In genomic region chr8:71676803-71677202, GRCm38 (mm10) we compare ENCODE assay signal across 8 mouse cellular contexts. TPM values are rescaled to one million over a fixed set of nuclear protein-coding genes. Genes with fewer than 3 reads are reported as not detected.
A peak's percentile ranks its signal among the peaks of the same experiment; 100 is the strongest.
DNase-seq lines count a peak whose midpoint lies in the region; ATAC-seq and TF ChIP-seq lines count a peak whose summit lies in the region.

No protein-coding gene starts in this region.

- H3K9ac ChIP-seq in forebrain, embryonic 15.5 days (replicated peaks): peak overlapping the region; percentile 71; the same call in 1 of the 2 replicates
- H3K9ac ChIP-seq in liver, embryonic 14.5 days (replicated peaks): peak overlapping the region; percentile 86

- H3ac ChIP-seq in C2C12 (ENCODE audit: control insufficient read depth, insufficient read length, low read depth): no peak overlapping the region

- peaks cover 17% of the 10 kb centered on the region; the same call in 1 of the 2 replicates for H3K27me3 ChIP-seq in erythroblast, embryonic 14.5 days (ENCODE audit: control insufficient read depth)
- H3K27me3 ChIP-seq in C2C12 (ENCODE audit: control insufficient read depth, insufficient read depth, insufficient read length): no peaks in the 10 kb centered on the region
- peaks cover 55% of the 10 kb centered on the region for H3K27me3 ChIP-seq in forebrain, embryonic 15.5 days
- H3K27me3 ChIP-seq in liver, embryonic 14.5 days (ENCODE audit: control insufficient read depth, insufficient read depth, low read length): no peaks in the 10 kb centered on the region; the same call in 1 of the 2 replicates

- 51% methylated on average over 9 of the region's 9 CpGs for WGBS in forebrain, embryonic 15.5 days
- WGBS in liver, embryonic 14.5 days (ENCODE audit: insufficient replicate concordance): 38% methylated on average over 9 of the region's 9 CpGs

- peak overlapping the region; percentile 76 for H3K4me2 ChIP-seq in forebrain, embryonic 15.5 days (replicated peaks)
- peak overlapping the region; percentile 87 for H3K4me2 ChIP-seq in liver, embryonic 14.5 days (ENCODE audit: low read depth)

- intact Hi-C loops in left cerebral cortex, postnatal 14 days (cut with DNase I): no loop called here

- H3K4me3 ChIP-seq in erythroblast, embryonic 14.5 days (replicated peaks): peak overlapping the region; percentile 80
- H3K4me3 ChIP-seq in C2C12 (ENCODE audit: insufficient read depth, poor library complexity, severe bottlenecking): peak overlapping the region; percentile 37
- H3K4me3 ChIP-seq in forebrain, embryonic 15.5 days: peak overlapping the region; percentile 59
- peak overlapping the region; percentile 47 to 82 for H3K4me3 ChIP-seq in liver, embryonic 14.5 days (ENCODE audit: insufficient read depth in 1 of 2, low read depth in 2 of 2, low read length in 2 of 2)

- H3K36me3 ChIP-seq in erythroblast, embryonic 14.5 days (ENCODE audit: control insufficient read depth): peaks cover 10% of the 10 kb centered on the region
- no peaks in the 10 kb centered on the region for H3K36me3 ChIP-seq in C2C12 (ENCODE audit: control insufficient read depth, insufficient read depth)
- no peaks in the 10 kb centered on the region for H3K36me3 ChIP-seq in forebrain, embryonic 15.5 days
- H3K36me3 ChIP-seq in liver, embryonic 14.5 days (replicated peaks; ENCODE audit: control insufficient read depth, insufficient read depth, low read depth): no peaks in the 10 kb centered on the region

- H3K27ac ChIP-seq in forebrain, embryonic 15.5 days (replicated peaks): no peak overlapping the region
- no peak overlapping the region for H3K27ac ChIP-seq in liver, embryonic 14.5 days

- ATAC-seq in erythroblast, adult 5-6 weeks (replicated peaks; ENCODE audit: low FRiP score, poor library complexity, severe bottlenecking): no peak
- no peak for ATAC-seq in forebrain, embryonic 15.5 days (replicated peaks)
- no peak for ATAC-seq in liver, embryonic 14.5 days (ENCODE audit: insufficient read depth)

- H3K79me2 ChIP-seq in C2C12 (ENCODE audit: control insufficient read depth, insufficient read depth): no peaks in the 10 kb centered on the region

- peaks cover 15% of the 10 kb centered on the region for H3K9me3 ChIP-seq in erythroblast, embryonic 14.5 days (ENCODE audit: control insufficient read depth, low read length)
- no peaks in the 10 kb centered on the region for H3K9me3 ChIP-seq in forebrain, embryonic 15.5 days
- no peaks in the 10 kb centered on the region for H3K9me3 ChIP-seq in liver, embryonic 14.5 days (ENCODE audit: control insufficient read depth, low read length)

- no peak for TF ChIP-seq EP300 in liver, embryonic 14.5 days (IDR thresholded peaks at IDR 0.05; ENCODE audit: low read depth)

- H3K4me1 ChIP-seq in erythroblast, embryonic 14.5 days (ENCODE audit: control insufficient read depth): peaks cover 28% of the 10 kb centered on the region
- H3K4me1 ChIP-seq in forebrain, embryonic 15.5 days: peaks cover 37% of the 10 kb centered on the region
- peaks cover 9 to 19% of the 10 kb centered on the region in 2 experiments for H3K4me1 ChIP-seq in liver, embryonic 14.5 days (replicated peaks; ENCODE audit: control insufficient read depth in 2 of 2, insufficient read depth in 2 of 2, low read length in 1 of 2)

- TF ChIP-seq CTCF in C2C12 (IDR thresholded peaks at IDR 0.05; ENCODE audit: control insufficient read depth, insufficient read depth, insufficient read length): no peak
- TF ChIP-seq CTCF in liver, embryonic 14.5 days (IDR thresholded peaks at IDR 0.05; ENCODE audit: low read depth): no peak

- no peaks in the 10 kb centered on the region for H3K79me3 ChIP-seq in C2C12 (ENCODE audit: low read depth)

- no peak for DNase-seq in liver, embryonic 14.5 days (ENCODE audit: low read depth in 3 of 3, low spot score in 3 of 3)
- no peak for DNase-seq in left cerebral cortex, postnatal 14 days (ENCODE audit: low spot score in 2 of 2)
- DNase-seq in embryo, embryonic 9.5 days (ENCODE audit: extremely low spot score): no peak
- no peak for DNase-seq in Muller cell, postnatal 12 days (ENCODE audit: inconsistent ontology term)

TF ChIP-seq in C2C12, 6 proteins besides CTCF, POLR2A, EP300 and RAD21:
- TF ChIP-seq USF1 (IDR thresholded peaks at IDR 0.05; ENCODE audit: low read depth) (no peak), FOSL1 (IDR thresholded peaks at IDR 0.05; ENCODE audit: insufficient read depth, low read length, poor library complexity, severe bottlenecking) (no peak), MAX (IDR thresholded peaks at IDR 0.05) (no peak)

RNA-seq across cellular contexts. Expression of gene Jak3, which starts 0.7 kb away (rescaled TPM):
- 1.5 TPM in 2 replicates for polyA plus RNA-seq in erythroblast, embryonic 14.5 days (2012)
- total RNA-seq in erythroblast, adult 5-6 weeks (2015; ENCODE audit: low replicate concordance): 1.2 and 1.9 TPM in 2 replicates
- 0.43 and 1.4 TPM in 2 replicates for total RNA-seq in erythroblast, adult 5-6 weeks (2017; ENCODE audit: low replicate concordance)
- polyA plus RNA-seq in C2C12 (2012; fragmentation: generic; extraction: Trizol): 1.2 TPM
- 2.9 and 3.3 TPM in 2 replicates for polyA plus RNA-seq in forebrain, embryonic 15.5 days (2015; fragmentation: Nextera tagmentation; extraction: Ambion mirVana)
- 3.8 and 4.0 TPM in 2 replicates for polyA plus RNA-seq in liver, embryonic 14.5 days (2012; rRNA removed)
- polyA plus RNA-seq in liver, embryonic 14.5 days (2014; fragmentation: Nextera tagmentation; extraction: Ambion mirVana): 3.0 and 3.1 TPM in 2 replicates
- 1 to 10 TPM; 5.6 to 6.4 TPM for total RNA-seq in left cerebral cortex, postnatal 14 days (2021)

RNA-seq across cellular contexts. Expression of gene Unc13a, which starts 5.2 kb away (rescaled TPM):
- 0.01 TPM in 1 of 2 replicates, not detected in the other for polyA plus RNA-seq in erythroblast, embryonic 14.5 days (2012)
- not detected in 2 replicates for total RNA-seq in erythroblast, adult 5-6 weeks (2015; ENCODE audit: low replicate concordance)
- 0.17 and 2.4 TPM in 2 replicates for total RNA-seq in erythroblast, adult 5-6 weeks (2017; ENCODE audit: low replicate concordance)
- polyA plus RNA-seq in C2C12 (2012; fragmentation: generic; extraction: Trizol): 1.5 TPM
- polyA plus RNA-seq in forebrain, embryonic 15.5 days (2015; fragmentation: Nextera tagmentation; extraction: Ambion mirVana): 23.3 and 23.6 TPM in 2 replicates
- 0.13 and 0.15 TPM in 2 replicates for polyA plus RNA-seq in liver, embryonic 14.5 days (2012; rRNA removed)
- polyA plus RNA-seq in liver, embryonic 14.5 days (2014; fragmentation: Nextera tagmentation; extraction: Ambion mirVana): 0.18 and 0.34 TPM in 2 replicates
- 100 to 1,000 TPM; 299 to 337 TPM for total RNA-seq in left cerebral cortex, postnatal 14 days (2021)

RNA-seq across cellular contexts. Expression of gene Insl3, which starts 12.2 kb away (rescaled TPM):
- polyA plus RNA-seq in erythroblast, embryonic 14.5 days (2012): 0.36 and 0.75 TPM in 2 replicates
- 8.5 TPM in 1 of 2 replicates, not detected in the other for total RNA-seq in erythroblast, adult 5-6 weeks (2015; ENCODE audit: low replicate concordance)
- total RNA-seq in erythroblast, adult 5-6 weeks (2017; ENCODE audit: low replicate concordance): not detected in 2 replicates
- 0.14 TPM for polyA plus RNA-seq in C2C12 (2012; fragmentation: generic; extraction: Trizol)
- 0.54 TPM in 1 of 2 replicates, not detected in the other for polyA plus RNA-seq in forebrain, embryonic 15.5 days (2015; fragmentation: Nextera tagmentation; extraction: Ambion mirVana)
- 0.48 and 0.73 TPM in 2 replicates for polyA plus RNA-seq in liver, embryonic 14.5 days (2012; rRNA removed)
- 1.2 and 1.5 TPM in 2 replicates for polyA plus RNA-seq in liver, embryonic 14.5 days (2014; fragmentation: Nextera tagmentation; extraction: Ambion mirVana)
- 1 to 10 TPM; 1.8 to 2.8 TPM for total RNA-seq in left cerebral cortex, postnatal 14 days (2021)

RNA-seq across cellular contexts. Expression of gene B3gnt3, which starts 24.8 kb away (rescaled TPM):
- polyA plus RNA-seq in erythroblast, embryonic 14.5 days (2012): 3.4 and 3.7 TPM in 2 replicates
- 6.1 and 16.5 TPM in 2 replicates for total RNA-seq in erythroblast, adult 5-6 weeks (2015; ENCODE audit: low replicate concordance)
- 11.2 and 12.9 TPM in 2 replicates for total RNA-seq in erythroblast, adult 5-6 weeks (2017; ENCODE audit: low replicate concordance)
- 0.02 TPM for polyA plus RNA-seq in C2C12 (2012; fragmentation: generic; extraction: Trizol)
- 0.42 and 0.46 TPM in 2 replicates for polyA plus RNA-seq in forebrain, embryonic 15.5 days (2015; fragmentation: Nextera tagmentation; extraction: Ambion mirVana)
- 2.2 and 2.5 TPM in 2 replicates for polyA plus RNA-seq in liver, embryonic 14.5 days (2012; rRNA removed)
- 1.8 and 2.0 TPM in 2 replicates for polyA plus RNA-seq in liver, embryonic 14.5 days (2014; fragmentation: Nextera tagmentation; extraction: Ambion mirVana)
- under 1 TPM; 0.44 to 0.49 TPM for total RNA-seq in left cerebral cortex, postnatal 14 days (2021)

RNA-seq across cellular contexts. Expression of gene Fcho1, which starts 48.7 kb away (rescaled TPM):
- 14.2 and 14.6 TPM in 2 replicates for polyA plus RNA-seq in erythroblast, embryonic 14.5 days (2012)
- 20.2 and 26.5 TPM in 2 replicates for total RNA-seq in erythroblast, adult 5-6 weeks (2015; ENCODE audit: low replicate concordance)
- total RNA-seq in erythroblast, adult 5-6 weeks (2017; ENCODE audit: low replicate concordance): 44.8 and 52.8 TPM in 2 replicates
- not detected for polyA plus RNA-seq in C2C12 (2012; fragmentation: generic; extraction: Trizol)
- polyA plus RNA-seq in forebrain, embryonic 15.5 days (2015; fragmentation: Nextera tagmentation; extraction: Ambion mirVana): 70.9 and 71.7 TPM in 2 replicates
- 24.1 and 24.6 TPM in 2 replicates for polyA plus RNA-seq in liver, embryonic 14.5 days (2012; rRNA removed)
- polyA plus RNA-seq in liver, embryonic 14.5 days (2014; fragmentation: Nextera tagmentation; extraction: Ambion mirVana): 14.7 and 18.6 TPM in 2 replicates
- 100 to 1,000 TPM; 152 to 156 TPM for total RNA-seq in left cerebral cortex, postnatal 14 days (2021)
